Mouse (Mus musculus) Patski (cell line): ENCODE measurements around the gene Olfr1233. TPM values are rescaled to one million over a fixed set of nuclear protein-coding genes. Genes with fewer than 3 reads are reported as not detected.

ENCODE experiments used
- ATAC-seq: fragments of 100-300 bp; one replicate; pipeline ENCODE4 v1.8.0; 2021
- CTCF ChIA-PET: fragments of 350-600 bp; sonication (Branson Sonifier 250); formaldehyde crosslinking; loops from one replicate; lab custom pipeline; 2022; ENCODE audit warnings: inconsistent platforms; lab: Charles Lee
- POLR2A ChIA-PET: fragments of 350-600 bp; sonication (Branson Sonifier 250); formaldehyde crosslinking; loops from one replicate; lab custom pipeline; 2022; ENCODE audit warnings: antibody characterized with exemption, inconsistent platforms; lab: Charles Lee
- DNase-seq: peaks from one replicate; pipeline ENCODE4 v3.0.0-alpha.2; 2011; ENCODE audit warnings: low read depth, low spot score
- H3K27me3 ChIP-seq: fragments of 371-371 bp; one replicate; pipeline ENCODE4 v1.5.1; 2021
- CTCF ChIP-seq: fragments of 100-300 bp; IDR thresholded peaks from one replicate; pipeline ENCODE4 v1.5.1; 2021
- in situ Hi-C: fragments of 300-500 bp; cut with MboI; formaldehyde crosslinking; loops from 3 replicates; pipeline ENCODE4 v1.11.1; 2018; ENCODE audit warnings: low pct_unique_long_range_greater_than_20kb, mixed read lengths
- polyA plus RNA-seq: library from polyadenylated mRNA; unstranded; gene quantifications from one replicate; pipeline ENCODE4 v1.2.3, GENCODE M21; 2021

The Olfr1233 gene
- polyA plus RNA-seq: not detected

DNA sequence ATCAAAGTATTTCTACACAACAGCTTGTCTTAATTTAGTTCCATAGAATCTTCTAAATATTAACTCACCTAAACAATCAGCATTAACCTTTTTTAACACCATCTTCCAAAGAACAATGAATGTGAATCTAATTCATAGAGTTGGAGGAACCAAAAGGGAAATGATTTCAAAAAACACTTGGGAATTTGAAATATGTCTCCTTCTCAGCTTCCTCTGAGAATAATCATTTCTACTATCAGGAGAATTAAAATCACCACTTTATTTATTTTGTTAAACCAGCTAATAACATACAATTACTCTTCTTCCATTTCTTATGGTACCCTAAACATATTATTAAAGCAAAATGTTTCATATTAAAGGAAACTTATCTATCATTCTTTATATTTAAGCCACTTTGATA, at the start of gene Olfr1233:
Olfr1233 (minus strand) TSS at position 101 of the 400 bp plus-strand sequence.
- in situ Hi-C loops: no loop called here
- H3K27me3 ChIP-seq: peaks cover 6% of the 10 kb centered on the region
- CTCF ChIA-PET: no interaction called here
- no peak for TF ChIP-seq CTCF
- no peak for DNase-seq
- POLR2A ChIA-PET: no interaction called here
- ATAC-seq: no peak

GRCm38 (mm10) chr2:89364765-89365164, 22.6 kb upstream of the Olfr1233 start, which contains the start of gene Olfr1234:
Gene Olfr1234 (minus strand): TSS chr2:89364865.
- ChIA-PET CTCF (no interaction called here), POLR2A (no interaction called here)
- TF ChIP-seq CTCF: no peak
- in situ Hi-C loops: no loop called here
- DNase-seq (no peak), ATAC-seq (no peak)
- H3K27me3 ChIP-seq: no peaks in the 10 kb centered on the region

GRCm38 (mm10) chr2:89329575-89329974, 12.6 kb downstream of the Olfr1233 start, which contains the start of gene Olfr1232:
Gene Olfr1232 (minus strand): TSS chr2:89329675.
- in situ Hi-C loops: no loop called here
- no peak for DNase-seq
- no peak for ATAC-seq
- no peak for TF ChIP-seq CTCF
- ChIA-PET CTCF (no interaction called here), POLR2A (no interaction called here)
- H3K27me3 ChIP-seq: no peaks in the 10 kb centered on the region

- no peak for TF ChIP-seq CTCF
- in situ Hi-C loops: no loop called here
- DNase-seq (no peak), ATAC-seq (no peak)
- H3K27me3 ChIP-seq: no peaks in the 10 kb centered on the region
- ChIA-PET CTCF (interaction anchor here (1.1 kb wide), 1 partner anchor 19 kb away, joined by 3 read pairs; no protein-coding TSS in a partner anchor), POLR2A (no interaction called here)
These were observed 35.2 kb downstream of the Olfr1233 start, which contains the start of gene Olfr1231 for GRCm38 (mm10) chr2:89306974-89307373. Gene Olfr1231 (minus strand): TSS chr2:89307074.

DNA sequence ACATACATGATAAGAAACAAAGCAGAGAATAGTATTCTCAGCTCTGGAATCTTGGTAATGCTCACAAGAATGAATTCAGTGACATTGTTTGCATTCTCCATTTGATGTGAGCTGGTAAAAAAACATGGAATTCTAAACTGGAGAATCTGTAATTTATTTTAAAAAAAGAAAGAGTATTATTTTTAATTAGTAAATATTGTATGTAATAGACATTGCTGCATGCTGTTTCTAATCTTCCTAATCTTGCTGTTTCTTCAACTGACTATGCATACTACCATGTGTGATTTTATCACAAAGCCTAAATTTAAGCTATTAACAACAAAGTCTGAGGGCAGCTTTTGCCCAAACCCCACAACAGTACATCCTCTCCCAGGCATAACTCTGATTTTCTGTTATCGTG, 45.0 kb downstream of the Olfr1233 start, which contains the start of gene Olfr1230:
Olfr1230 (minus strand) TSS at position 101 of the 400 bp plus-strand sequence.
- CTCF ChIA-PET: interaction anchor here (0.9 kb wide), 1 partner anchor 16 kb away, joined by 4 read pairs; no protein-coding TSS in a partner anchor
- in situ Hi-C loops: no loop called here
- ATAC-seq (no peak), DNase-seq (no peak)
- TF ChIP-seq CTCF: no peak
- no peaks in the 10 kb centered on the region for H3K27me3 ChIP-seq
- POLR2A ChIA-PET: no interaction called here

GRCm38 (mm10) chr2:89287914-89288313, 54.3 kb downstream of the Olfr1233 start, which contains the start of gene Olfr1229:
Gene Olfr1229 (minus strand): TSS chr2:89288014.
- no peaks in the 10 kb centered on the region for H3K27me3 ChIP-seq
- CTCF ChIA-PET: no interaction called here
- TF ChIP-seq CTCF: no peak
- POLR2A ChIA-PET: no interaction called here
- no peak for ATAC-seq
- in situ Hi-C loops: no loop called here
- DNase-seq: no peak

Other genes with a start within 250 kb of the Olfr1233 start
- not detected for gene Olfr1220, start 235.6 kb downstream of the Olfr1233 start, polyA plus RNA-seq
- gene Olfr1221, start 225.1 kb downstream of the Olfr1233 start, polyA plus RNA-seq: not detected
- not detected for gene Olfr1222, start 209.3 kb downstream of the Olfr1233 start, polyA plus RNA-seq
- not detected for gene Olfr1223, start 190.8 kb downstream of the Olfr1233 start, polyA plus RNA-seq
- gene Olfr1224-ps1, start 178.3 kb downstream of the Olfr1233 start, polyA plus RNA-seq: not detected
- gene Olfr1225, start 167.7 kb downstream of the Olfr1233 start, polyA plus RNA-seq: not detected
- gene Olfr1226, start 142.3 kb downstream of the Olfr1233 start, polyA plus RNA-seq: not detected
- gene Olfr1228, start 88.3 kb downstream of the Olfr1233 start, polyA plus RNA-seq: not detected
- not detected for gene Olfr1229, start 54.4 kb downstream of the Olfr1233 start, polyA plus RNA-seq
- not detected for gene Olfr1230, start 45.1 kb downstream of the Olfr1233 start, polyA plus RNA-seq
- not detected for gene Olfr1231, start 35.3 kb downstream of the Olfr1233 start, polyA plus RNA-seq
- not detected for gene Olfr1232, start 12.7 kb downstream of the Olfr1233 start, polyA plus RNA-seq
- not detected for gene Olfr1234, start 22.5 kb upstream of the Olfr1233 start, polyA plus RNA-seq
- not detected for gene Olfr1238, start 67.3 kb upstream of the Olfr1233 start, polyA plus RNA-seq
- gene Olfr1239, start 78.0 kb upstream of the Olfr1233 start, polyA plus RNA-seq: not detected
- not detected for gene Olfr1240, start 100.6 kb upstream of the Olfr1233 start, polyA plus RNA-seq
- gene Olfr1241, start 144.7 kb upstream of the Olfr1233 start, polyA plus RNA-seq: not detected
- gene Olfr1242, start 155.9 kb upstream of the Olfr1233 start, polyA plus RNA-seq: not detected
- gene Olfr1243, start 189.1 kb upstream of the Olfr1233 start, polyA plus RNA-seq: not detected
- not detected for gene Olfr1245, start 236.0 kb upstream of the Olfr1233 start, polyA plus RNA-seq